Mouse (Mus musculus) gastrocnemius, adult 2 months (tissue): ENCODE measurements around the gene Nectin4. TPM values are rescaled to one million over a fixed set of nuclear protein-coding genes. Genes with fewer than 3 reads are reported as not detected.

Experiments
- DNase-seq: peaks from one replicate; pipeline ENCODE4 v3.0.0; 2022
- H3K27ac ChIP-seq: fragments of 200-600 bp; 2 replicates; pipeline ENCODE4 v1.8.1; 2022; ENCODE audit warnings: mild to moderate bottlenecking
- H3K4me3 ChIP-seq: fragments of 200-600 bp; 2 replicates; pipeline ENCODE4 v1.8.1; 2022; ENCODE audit warnings: mild to moderate bottlenecking, moderate library complexity
- CTCF ChIP-seq: fragments of 200-600 bp; IDR thresholded peaks from 2 replicates; pipeline ENCODE4 v1.8.1; 2022; ENCODE audit warnings: antibody characterized with exemption, mild to moderate bottlenecking, moderate library complexity
- intact Hi-C: fragments of 180-260 bp; cut with DNase I; formaldehyde crosslinking; loops from one replicate; pipeline ENCODE4 v1.15.1; 2025
- total RNA-seq, 2 experiments: library from RNA; stranded (reverse); gene quantifications; 2 replicates each; pipeline ENCODE4 v1.2.3; 2021

The Nectin4 gene
- total RNA-seq, 2 experiments from 2014 or later, result 0.06 TPM; not detected in 1

GRCm38 (mm10) chr1:171390101-171390500 is 20.2 kb downstream of the Nectin4 start:
- Histone ChIP-seq H3K27ac (peak overlapping the region; percentile 54), H3K4me3 (peak overlapping the region; percentile 45)
- no peak for TF ChIP-seq CTCF
- intact Hi-C loops, result no loop called here
- peak; percentile 36 for DNase-seq

DNA sequence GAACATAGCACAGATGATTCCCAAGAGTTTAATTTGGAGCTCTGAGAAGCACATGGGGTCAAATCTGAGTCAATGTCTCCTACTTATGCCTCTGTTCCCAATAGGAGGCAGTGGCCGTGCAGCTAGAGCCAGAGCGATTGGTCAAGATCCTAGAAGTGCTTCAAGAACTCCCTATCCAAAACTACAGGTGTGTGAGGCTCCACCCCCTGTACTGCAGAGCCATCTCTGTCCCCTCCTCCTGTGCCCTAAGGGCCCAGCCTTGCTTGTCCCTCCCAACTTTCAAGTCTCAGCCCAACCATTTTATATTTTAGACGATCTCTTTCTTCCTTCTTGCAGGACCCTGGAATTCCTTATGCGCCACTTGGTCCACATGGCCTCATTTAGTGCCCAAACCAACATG is 31.9 kb downstream of the Nectin4 start:
- no peak overlapping the region for H3K27ac ChIP-seq
- no peak for DNase-seq
- no peak overlapping the region for H3K4me3 ChIP-seq
- intact Hi-C loops, result no loop called here
- no peak for TF ChIP-seq CTCF

- intact Hi-C loops, result no loop called here
- DNase-seq, result no peak
- Histone ChIP-seq H3K4me3 (no peak overlapping the region), H3K27ac (no peak overlapping the region)
- TF ChIP-seq CTCF, result no peak
Observed at GRCm38 (mm10) chr1:171402991-171403390, 33.1 kb downstream of the Nectin4 start.

- intact Hi-C loops, result no loop called here
- Histone ChIP-seq H3K27ac (no peak overlapping the region), H3K4me3 (no peak overlapping the region)
- TF ChIP-seq CTCF, result no peak
- DNase-seq, result no peak
Observed at GRCm38 (mm10) chr1:171407263-171407662, 37.4 kb downstream of the Nectin4 start.

DNA sequence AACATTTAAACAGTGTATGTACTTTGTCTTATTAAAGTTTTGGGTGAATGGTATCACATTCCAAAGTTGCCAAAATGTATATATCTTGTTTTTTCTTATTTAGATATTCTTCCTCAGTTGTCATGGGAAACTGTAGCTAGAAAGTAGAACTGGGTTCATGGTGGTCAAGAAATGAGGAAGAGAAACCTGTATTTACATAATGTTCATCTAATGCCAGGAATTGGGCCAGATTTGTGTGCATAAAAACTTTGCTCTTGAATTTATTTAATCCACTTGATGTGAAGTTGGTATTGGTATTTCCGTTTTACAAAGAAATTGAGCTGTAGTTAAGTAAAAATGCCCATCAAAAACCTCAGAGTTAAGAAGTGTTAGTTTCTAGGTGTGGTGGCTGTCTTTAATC is 40.3 kb downstream of the Nectin4 start:
- no peak overlapping the region for H3K4me3 ChIP-seq
- no peak for TF ChIP-seq CTCF
- no peak for DNase-seq
- peak overlapping the region; percentile 98; the same call in 1 of the 2 replicates for H3K27ac ChIP-seq
- intact Hi-C loops, result loop anchor here (5.0 to 10.0 kb wide), 2 partner anchors 48 to 65 kb away; partner anchors contain the start of gene Klhdc9

DNA sequence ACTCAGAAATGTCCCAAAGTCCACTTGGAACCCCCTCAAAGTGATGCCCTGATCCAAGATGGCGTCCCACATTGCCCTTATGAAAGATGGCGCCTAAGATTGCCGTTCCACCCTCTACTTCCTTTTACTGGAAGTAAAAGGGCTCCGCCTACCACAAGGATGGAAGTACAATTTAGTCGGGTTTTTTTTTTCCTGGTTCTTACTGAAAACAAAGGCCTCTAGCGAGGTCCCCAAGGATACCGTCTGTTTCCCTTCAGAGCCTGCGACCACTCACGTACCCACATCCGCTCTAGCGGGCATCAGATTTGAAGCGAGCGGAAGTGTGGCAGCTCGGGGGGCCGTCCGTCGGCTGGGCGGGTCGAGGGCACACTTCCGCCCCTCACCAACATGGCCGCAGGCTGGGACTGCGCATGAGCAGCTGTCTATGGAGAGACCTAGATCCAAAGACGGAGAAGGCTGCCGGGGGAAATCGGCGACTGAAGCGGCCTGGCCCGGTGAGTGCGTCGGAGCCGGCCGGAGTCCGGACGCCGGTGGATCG is 41.1 kb downstream of the Nectin4 start, which contains the start of gene Usf1:
Gene Usf1, plus strand, starts transcription at position 367 of the 538 bp plus-strand sequence.
- intact Hi-C loops, result loop anchor here (5.0 to 10.0 kb wide), 2 partner anchors 49 to 64 kb away; partner anchors contain the start of gene Klhdc9

DNA sequence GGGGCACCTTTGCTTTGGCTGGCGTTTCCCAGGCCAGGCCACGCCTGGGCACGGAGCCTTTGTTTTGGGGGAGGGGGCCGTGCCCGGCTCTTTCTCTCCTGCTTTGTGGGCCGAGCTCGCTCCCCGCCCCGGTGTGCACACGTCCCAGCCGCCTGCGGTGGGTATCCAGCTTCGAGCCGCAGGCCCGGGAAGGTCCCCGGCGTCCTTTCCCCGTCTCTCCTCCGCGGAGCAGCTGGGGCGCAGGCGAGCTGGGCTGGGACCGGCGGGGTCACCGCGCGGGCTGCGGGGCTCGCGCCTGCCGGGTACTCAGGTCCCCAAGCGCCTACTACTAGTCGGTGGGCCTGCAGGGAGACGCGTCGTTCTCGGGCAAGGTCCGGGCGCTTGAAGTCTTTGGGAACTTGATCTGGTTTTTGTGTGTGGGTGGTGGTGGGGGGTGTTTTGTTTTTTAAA is 41.6 kb downstream of the Nectin4 start:
- Histone ChIP-seq H3K4me3 (peak overlapping the region; percentile 85), H3K27ac (peak overlapping the region; percentile 98)
- DNase-seq, result peak; percentile 74
- TF ChIP-seq CTCF, result no peak
- intact Hi-C loops, result loop anchor here (5.0 to 10.0 kb wide), 2 partner anchors 49 to 63 kb away; partner anchors contain the start of gene Klhdc9

More for the DNA sequence above, 41.1 kb downstream of the Nectin4 start, which contains the start of gene Usf1:
- H3K4me3 ChIP-seq, result peak within 1 kb of the TSS; percentile 85
- peak; percentile 97 for DNase-seq
- peak within 1 kb of the TSS; percentile 98 for H3K27ac ChIP-seq
- TF ChIP-seq CTCF, result no peak

- no peak for TF ChIP-seq CTCF
- Histone ChIP-seq H3K4me3 (peak overlapping the region; percentile 85), H3K27ac (peak overlapping the region; percentile 98)
- DNase-seq, result no peak
- intact Hi-C loops, result loop anchor here (5.0 to 10.0 kb wide), 2 partner anchors 50 to 63 kb away; partner anchors contain the start of gene Klhdc9
Observed at GRCm38 (mm10) chr1:171412001-171412441, 42.1 kb downstream of the Nectin4 start.

GRCm38 (mm10) chr1:171412446-171412845 is 42.5 kb downstream of the Nectin4 start:
- no peak for DNase-seq
- no peak for TF ChIP-seq CTCF
- H3K27ac ChIP-seq, result peak overlapping the region; percentile 98
- intact Hi-C loops, result loop anchor here (5.0 to 10.0 kb wide), 2 partner anchors 50 to 62 kb away; partner anchors contain the start of gene Klhdc9
- peak overlapping the region; percentile 85 for H3K4me3 ChIP-seq

GRCm38 (mm10) chr1:171413608-171414007 is 43.7 kb downstream of the Nectin4 start:
- intact Hi-C loops, result loop anchor here (5.0 to 10.0 kb wide), 2 partner anchors 51 to 61 kb away; partner anchors contain the start of gene Klhdc9
- Histone ChIP-seq H3K27ac (no peak overlapping the region), H3K4me3 (no peak overlapping the region)
- no peak for TF ChIP-seq CTCF
- DNase-seq, result no peak

DNA sequence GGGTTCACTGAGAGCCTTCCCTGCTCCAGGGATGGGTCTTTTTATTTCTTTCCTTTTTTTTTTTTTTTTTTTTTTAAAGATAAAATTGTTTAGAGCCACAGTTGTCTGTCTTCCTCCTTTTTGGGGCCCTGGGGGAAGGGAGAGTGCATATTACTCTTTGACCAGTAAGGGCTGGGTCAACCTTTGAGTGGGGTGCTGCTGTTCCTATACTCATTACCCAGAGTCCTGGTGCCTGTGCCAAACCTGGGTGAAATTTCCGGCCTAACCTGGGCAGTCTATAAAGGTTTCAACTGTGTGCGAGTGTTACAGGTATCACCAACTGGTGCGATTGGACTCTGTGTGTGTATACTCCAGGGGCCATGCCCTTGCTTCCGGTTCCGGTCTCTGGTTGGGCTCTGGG is 48.8 kb downstream of the Nectin4 start, which contains the start of gene Tstd1:
Gene Tstd1, plus strand, starts transcription at position 213 of the 400 bp plus-strand sequence.
- intact Hi-C loops, result loop anchor here (10.0 kb wide), 1 partner anchor 56 kb away; no protein-coding TSS in a partner anchor
- DNase-seq, result no peak
- no peak for TF ChIP-seq CTCF
- Histone ChIP-seq H3K27ac (no peak within 1 kb of the TSS), H3K4me3 (no peak within 1 kb of the TSS)

GRCm38 (mm10) chr1:171419291-171419882 is 49.5 kb downstream of the Nectin4 start:
- no peak for DNase-seq
- TF ChIP-seq CTCF, result no peak
- H3K27ac ChIP-seq, result no peak overlapping the region
- intact Hi-C loops, result loop anchor here (10.0 kb wide), 1 partner anchor 55 kb away; no protein-coding TSS in a partner anchor
- H3K4me3 ChIP-seq, result no peak overlapping the region

DNA sequence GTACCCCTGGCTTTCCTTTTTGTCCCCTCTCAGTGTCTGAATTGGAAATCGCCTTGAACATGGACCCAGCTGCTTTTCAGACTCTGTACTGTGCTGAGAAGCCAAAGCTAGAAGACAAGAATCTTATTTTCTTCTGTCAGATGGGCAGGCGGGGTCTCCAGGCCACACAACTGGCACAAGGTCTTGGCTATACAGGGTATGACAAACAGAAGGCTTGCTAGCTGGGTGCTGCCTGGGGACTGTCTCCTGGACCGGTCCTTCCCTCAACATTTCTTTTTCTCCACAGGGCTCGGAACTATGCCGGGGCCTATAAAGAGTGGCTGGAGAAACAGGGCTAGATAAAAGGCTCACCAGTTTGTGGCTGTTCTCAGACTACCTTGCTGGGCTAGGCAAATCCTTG is 50.0 kb downstream of the Nectin4 start:
- intact Hi-C loops, result loop anchor here (10.0 kb wide), 1 partner anchor 55 kb away; no protein-coding TSS in a partner anchor
- no peak overlapping the region for H3K4me3 ChIP-seq
- no peak for DNase-seq
- no peak overlapping the region for H3K27ac ChIP-seq
- TF ChIP-seq CTCF, result no peak
